Mouse (Mus musculus) mouse embryonic stem cell (cell line): Measurements from ENCODE around the gene Spon1.

Source experiments
- in situ Hi-C, 2 experiments: fragments of 300-500 bp; cut with MboI; formaldehyde crosslinking; loops; 1 replicate in 1 of 2; 3 replicates in 1 of 2; pipeline ENCODE4 v1.14.3; 2019 to 2020; ENCODE audit warnings: low sequenced_read_pairs in 2 of 2, low pct_unique_long_range_greater_than_20kb in 1 of 2, mixed read lengths in 1 of 2; ENCODE audit not compliant: unreplicated experiment in 1 of 2

Spon1 gene

GRCm38 (mm10) chr7:114063966-114064365, 298.2 kb downstream of the Spon1 start:
- in situ Hi-C loops = loop anchor here in 1 of 2 experiments (25.0 kb wide), 1 partner anchor 148 kb away; no protein-coding TSS in a partner anchor

- in situ Hi-C loops = loop anchor here in 1 of 2 experiments (25.0 kb wide), 1 partner anchor 147 kb away; no protein-coding TSS in a partner anchor
Observed at GRCm38 (mm10) chr7:114065407-114066185, 299.8 kb downstream of the Spon1 start.

GRCm38 (mm10) chr7:114066529-114067178, 300.9 kb downstream of the Spon1 start:
- in situ Hi-C loops = loop anchor here in 1 of 2 experiments (25.0 kb wide), 1 partner anchor 146 kb away; no protein-coding TSS in a partner anchor

DNA sequence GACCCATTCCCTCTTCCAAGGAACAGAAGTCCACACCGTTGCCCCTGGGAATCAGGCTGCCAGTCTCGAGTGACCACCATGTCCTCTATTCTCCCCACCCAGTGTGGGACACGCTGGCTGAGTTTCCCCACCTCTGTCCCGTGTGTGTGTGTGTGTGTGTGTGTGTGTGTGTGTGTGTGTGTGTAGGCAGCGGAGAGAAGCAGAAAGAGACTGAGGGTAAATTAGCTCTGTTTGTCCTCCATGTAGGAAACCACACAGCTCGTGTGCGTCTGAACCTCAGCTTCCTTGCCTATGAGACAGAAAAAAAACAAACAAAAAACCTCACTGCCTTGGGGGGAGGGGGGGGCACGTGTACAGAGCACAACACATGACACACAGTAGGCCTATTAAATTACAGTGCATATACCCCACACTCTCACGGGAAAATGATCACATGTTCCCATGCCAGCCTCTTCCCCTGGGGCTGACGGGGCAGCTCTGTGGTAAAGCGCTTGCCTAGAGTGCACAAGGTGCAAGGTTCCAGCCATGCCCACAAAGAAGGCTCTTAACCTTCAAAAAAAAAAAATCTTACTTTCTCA, 303.2 kb downstream of the Spon1 start:
- in situ Hi-C loops = loop anchor here in 1 of 2 experiments (25.0 kb wide), 1 partner anchor 143 kb away; no protein-coding TSS in a partner anchor

DNA sequence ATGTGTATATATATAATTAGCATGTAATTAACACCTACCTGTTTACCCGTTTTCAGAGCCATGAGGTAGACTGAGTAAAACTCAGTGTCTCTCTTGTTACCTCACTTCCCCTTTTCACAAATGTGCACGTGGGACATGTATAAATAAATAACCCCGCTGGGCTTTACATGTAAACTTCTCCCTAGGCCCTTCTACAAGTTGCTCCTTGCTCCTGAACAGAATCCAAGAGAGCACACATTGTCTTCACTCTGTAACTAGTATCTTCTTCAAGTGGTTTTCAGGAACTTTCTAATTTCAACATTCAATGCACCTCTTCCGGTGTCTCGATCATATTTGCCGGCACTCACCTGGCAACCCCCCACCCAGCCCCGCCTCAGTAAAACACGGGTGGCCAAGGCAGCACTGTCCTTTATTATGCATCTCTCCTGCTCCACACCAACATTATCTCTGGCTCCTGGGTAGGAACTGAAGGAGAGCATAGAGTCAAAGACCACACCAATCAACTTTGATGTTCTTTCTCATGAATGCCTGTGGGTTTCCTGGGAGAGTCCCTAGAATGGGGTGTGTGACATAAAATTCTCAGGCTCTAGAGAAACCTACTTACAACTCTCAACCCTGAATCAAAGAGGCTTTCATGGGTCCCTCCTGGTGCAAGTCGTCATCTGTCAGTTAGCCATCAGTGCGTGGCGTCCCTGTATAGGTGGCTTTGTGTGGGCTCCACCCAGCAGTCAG, 304.1 kb downstream of the Spon1 start:
- in situ Hi-C loops = loop anchor here in 1 of 2 experiments (25.0 kb wide), 1 partner anchor 142 kb away; no protein-coding TSS in a partner anchor

DNA sequence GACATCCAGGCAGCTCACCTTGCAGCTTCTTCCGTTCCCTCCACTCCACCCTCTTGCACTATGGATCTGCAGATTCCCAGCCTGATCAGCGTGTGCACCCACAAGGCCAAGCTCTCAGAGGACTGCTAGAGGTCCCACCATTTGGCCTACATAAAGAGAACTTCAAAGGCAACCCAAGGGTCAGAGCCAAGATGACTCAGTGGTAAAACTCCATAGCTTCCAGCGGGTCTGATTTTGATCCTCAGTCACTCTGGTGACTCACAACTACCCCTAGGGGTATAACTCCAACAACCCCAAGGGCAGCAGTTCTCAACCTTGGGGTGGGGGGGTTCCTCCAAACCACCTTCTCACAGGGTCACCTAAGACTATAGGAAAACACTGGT, 304.7 kb downstream of the Spon1 start:
- in situ Hi-C loops = loop anchor here in 1 of 2 experiments (25.0 kb wide), 1 partner anchor 142 kb away; no protein-coding TSS in a partner anchor

DNA sequence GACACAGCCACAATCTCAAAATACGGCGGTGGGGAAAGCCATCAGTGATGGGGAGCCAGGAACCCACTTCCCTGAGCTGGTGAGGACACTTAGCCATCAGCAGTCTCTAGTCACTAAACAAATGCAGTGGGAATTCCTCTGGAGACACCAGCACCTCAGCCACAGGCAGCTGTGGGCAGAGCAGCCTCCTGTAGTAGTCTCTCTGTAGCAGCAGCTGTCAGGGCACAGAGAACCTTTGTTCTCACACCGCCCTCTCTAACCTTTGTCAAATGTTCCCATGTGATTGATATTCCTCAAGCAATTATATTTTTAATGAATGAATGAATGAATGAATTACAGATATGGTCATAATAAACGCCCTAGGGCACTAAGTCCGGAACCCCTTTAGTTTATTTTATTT, 305.6 kb downstream of the Spon1 start:
- in situ Hi-C loops = loop anchor here in 1 of 2 experiments (25.0 kb wide), 1 partner anchor 141 kb away; no protein-coding TSS in a partner anchor

- in situ Hi-C loops = loop anchor here in 1 of 2 experiments (25.0 kb wide), 1 partner anchor 140 kb away; no protein-coding TSS in a partner anchor
Observed at GRCm38 (mm10) chr7:114071851-114072616, 306.2 kb downstream of the Spon1 start.

DNA sequence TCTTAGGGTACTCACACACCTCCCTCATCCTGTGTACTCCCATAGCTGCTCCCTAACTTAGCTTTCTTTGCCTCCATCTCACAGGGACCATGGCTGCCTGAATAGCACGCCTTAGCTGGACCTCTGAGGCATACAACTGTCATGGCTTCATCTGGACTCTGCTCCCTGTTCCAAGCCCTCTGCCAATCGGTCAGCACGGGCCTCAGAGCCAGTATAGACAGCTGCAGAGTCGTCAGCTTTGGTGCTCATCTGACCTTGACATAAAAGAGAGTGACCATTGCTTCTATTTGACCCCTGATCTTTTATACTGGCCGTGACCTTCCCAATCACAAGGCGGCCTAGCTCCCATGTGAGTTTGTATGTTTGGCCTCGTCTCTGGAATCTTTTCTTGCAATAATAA, 308.3 kb downstream of the Spon1 start:
- in situ Hi-C loops = loop anchor here in 1 of 2 experiments (25.0 kb wide), 1 partner anchor 138 kb away; no protein-coding TSS in a partner anchor

- in situ Hi-C loops = loop anchor here in 1 of 2 experiments (25.0 kb wide), 1 partner anchor 138 kb away; no protein-coding TSS in a partner anchor
Observed at GRCm38 (mm10) chr7:114074595-114074994, 308.8 kb downstream of the Spon1 start.

GRCm38 (mm10) chr7:114079343-114079742, 313.5 kb downstream of the Spon1 start:
- in situ Hi-C loops = no loop called here

DNA sequence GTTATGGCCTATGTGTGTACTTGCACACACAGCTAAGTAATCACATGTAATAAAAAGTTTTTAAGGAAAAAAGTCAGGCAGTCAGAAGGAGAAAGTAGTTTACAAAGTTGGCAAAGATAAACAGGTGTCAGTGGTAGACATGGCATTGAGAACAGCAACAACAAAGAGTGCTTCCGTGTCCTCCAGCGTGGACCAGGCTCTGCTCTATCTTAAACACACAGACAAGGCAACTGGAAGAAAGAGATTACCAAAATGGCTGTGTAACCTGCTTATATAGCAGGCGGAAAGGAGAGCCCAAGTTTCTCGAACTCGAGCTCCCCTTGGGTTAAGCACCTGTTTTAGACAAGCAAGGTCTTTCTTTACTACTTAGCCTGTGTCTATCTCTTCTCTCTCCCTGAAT, 314.5 kb downstream of the Spon1 start:
- in situ Hi-C loops = no loop called here

GRCm38 (mm10) chr7:114081633-114082420, 316.0 kb downstream of the Spon1 start:
- in situ Hi-C loops = no loop called here

- in situ Hi-C loops = no loop called here
Observed at GRCm38 (mm10) chr7:114083088-114083487, 317.3 kb downstream of the Spon1 start.

DNA sequence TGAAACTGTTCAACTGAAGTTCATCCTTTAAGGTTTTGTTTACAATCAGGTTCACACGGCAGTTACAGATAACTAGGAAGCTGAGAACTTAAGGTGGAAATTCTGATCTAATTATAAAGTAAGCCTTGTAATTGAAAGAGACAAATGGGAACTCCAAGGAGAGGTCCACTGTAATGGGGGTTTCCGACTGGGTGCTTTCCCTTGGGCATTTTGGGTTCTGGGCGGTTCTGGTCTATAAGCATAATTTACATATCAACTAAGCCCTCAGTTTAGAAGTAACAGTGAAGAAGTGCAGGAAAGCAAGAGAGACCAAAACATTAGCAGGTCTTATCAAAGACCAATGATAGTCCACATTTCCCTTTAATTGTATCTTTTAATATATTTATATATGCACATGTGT, 318.0 kb downstream of the Spon1 start:
- in situ Hi-C loops = no loop called here

DNA sequence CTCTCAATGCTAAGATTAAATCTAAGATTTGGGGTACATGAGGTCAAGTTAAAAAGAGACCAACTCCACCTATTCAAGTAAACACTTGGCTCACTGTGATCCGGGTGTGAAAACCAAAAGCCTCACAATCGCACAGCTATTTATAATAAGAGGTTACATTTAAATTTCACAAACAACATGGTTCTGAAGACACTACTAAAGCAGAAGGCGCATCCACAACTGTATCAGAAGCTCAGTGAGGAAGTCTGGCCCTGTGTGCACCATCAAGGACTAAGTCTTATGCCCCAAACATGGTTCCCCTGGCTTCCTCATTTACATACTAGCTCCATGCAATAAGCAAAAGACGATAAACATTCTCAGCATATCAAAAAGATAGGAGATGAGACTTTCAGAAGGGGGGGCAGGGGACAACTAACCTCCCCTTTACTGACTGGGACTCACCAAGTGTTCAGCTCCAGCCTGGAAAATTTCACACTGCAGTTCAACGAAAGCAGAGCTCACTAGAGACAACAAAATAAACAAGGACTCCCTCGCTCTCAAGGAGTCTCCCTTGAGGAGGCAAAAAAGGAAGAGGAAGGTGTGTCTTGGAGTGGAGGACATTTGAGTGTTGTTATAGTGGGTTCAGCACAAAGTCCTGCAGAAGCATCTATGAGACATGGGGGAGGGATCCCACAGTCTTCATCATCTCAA, 320.4 kb downstream of the Spon1 start:
- in situ Hi-C loops = no loop called here
